Mouse (Mus musculus) bone marrow macrophage, adult 2 months (primary cell): Measurements from ENCODE around the gene Aldh16a1.

Source experiments
- CTCF ChIP-seq: IDR thresholded peaks from 2 replicates; pipeline ENCODE4 v1.5.1; 2012; ENCODE audit warnings: low read depth, mild to moderate bottlenecking, low read length, moderate library complexity
- POLR2A ChIP-seq: IDR thresholded peaks from 2 replicates; pipeline ENCODE4 v1.6.1; 2012; ENCODE audit warnings: mild to moderate bottlenecking, low read depth, low read length, borderline replicate concordance

GRCm38 (mm10) chr7:45147899-45148298, 6.5 kb downstream of the Aldh16a1 start:
- TF ChIP-seq POLR2A (no peak), CTCF (no peak)
